Mouse (Mus musculus): ENCODE data around the gene Sh3rf3.

DNA sequence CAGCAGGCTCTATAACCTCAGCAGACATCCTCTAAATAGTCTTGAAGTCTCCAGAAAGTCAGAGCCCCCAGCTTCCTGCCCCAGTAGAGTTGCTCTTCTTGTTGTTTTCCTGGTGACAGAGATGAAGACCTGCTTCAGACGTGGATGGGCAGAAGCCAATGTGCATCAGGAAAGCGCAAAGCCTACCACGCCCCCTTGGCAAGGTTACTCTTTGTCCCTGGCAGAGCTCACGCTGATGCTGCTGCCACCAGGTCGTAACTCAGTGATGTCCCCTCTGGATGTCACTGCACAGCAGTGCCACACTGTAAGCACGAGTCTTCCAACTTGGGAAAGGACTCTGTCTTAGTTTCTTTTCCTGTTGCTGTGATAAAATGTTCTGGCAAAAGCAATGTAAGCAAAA is 253.6 kb downstream of the Sh3rf3 start:
- TF ChIP-seq CTCF (IDR thresholded peaks at IDR 0.05; ENCODE audit: borderline replicate concordance, insufficient read depth, low read length) = no peak
- TF ChIP-seq POLR2A (IDR thresholded peaks at IDR 0.05; ENCODE audit: low read depth, low read length) = no peak
